Mouse (Mus musculus) kidney, adult 2 months (tissue): ENCODE results near the gene Upf2. TPM values are rescaled to one million over a fixed set of nuclear protein-coding genes. Genes with fewer than 3 reads are reported as not detected.

Experiments used
- DNase-seq: peaks from one replicate; pipeline ENCODE4 v3.0.0; 2021
- H3K27ac ChIP-seq: fragments of 200-500 bp; 2 replicates; pipeline ENCODE4 v1.5.1; 2012; ENCODE audit warnings: low read depth, low read length, control low read depth, inconsistent platforms; ENCODE audit not compliant: insufficient read depth
- H3K27me3 ChIP-seq: fragments of 200-500 bp; replicated peaks from 2 replicates; pipeline ENCODE4 v1.6.1; 2012; ENCODE audit warnings: mild to moderate bottlenecking, moderate library complexity, low read length, inconsistent platforms; ENCODE audit not compliant: control insufficient read depth, insufficient read depth
- H3K36me3 ChIP-seq: fragments of 200-500 bp; 2 replicates; pipeline ENCODE4 v1.6.1; 2012; ENCODE audit warnings: mild to moderate bottlenecking, moderate library complexity, low read length, inconsistent platforms; ENCODE audit not compliant: control insufficient read depth, insufficient read depth
- H3K4me1 ChIP-seq: fragments of 200-500 bp; 2 replicates; pipeline ENCODE4 v1.6.1; 2011; ENCODE audit warnings: low read length; ENCODE audit not compliant: control insufficient read depth, insufficient read depth
- H3K4me3 ChIP-seq: fragments of 200-500 bp; 2 replicates; pipeline ENCODE4 v1.5.1; 2011; ENCODE audit warnings: mild to moderate bottlenecking, low read depth, low read length, control low read depth; ENCODE audit not compliant: insufficient read depth
- CTCF ChIP-seq: fragments of 200-500 bp; conservative IDR thresholded peaks from 2 replicates; pipeline ENCODE4 v1.5.1; 2011; ENCODE audit warnings: low read depth, mild to moderate bottlenecking, control low read depth, low read length, moderate library complexity, mixed read lengths; ENCODE audit not compliant: insufficient read depth, insufficient read length
- POLR2A ChIP-seq: fragments of 200-500 bp; IDR thresholded peaks from one replicate; pipeline ENCODE4 v1.6.1; 2011; ENCODE audit warnings: low read depth, low read length, control low read depth
- WGBS: fragments of 180-500 bp; shearing (Covaris S2); methylation state at CpG from one replicate; pipeline ENCODE4 v1.1.7; 2018; 5-methylcytosine and 5-hydroxymethylcytosine counted together
- polyA plus RNA-seq: library from polyadenylated mRNA; depleted of rRNA; stranded (reverse); fragments of >200 nt; gene quantifications from 2 replicates; pipeline ENCODE4 v1.2.3, GENCODE M21; 2012; rRNA removed

The Upf2 gene
- polyA plus RNA-seq, 1 experiment = 4.3 TPM

- WGBS = 30% methylated on average over 51 of the region's 51 CpGs
- Histone ChIP-seq H3K36me3 (no peaks in the 10 kb centered on the region), H3K4me3 (no peak overlapping the region), H3K4me1 (no peaks in the 10 kb centered on the region), H3K27me3 (no peaks in the 10 kb centered on the region), H3K27ac (no peak overlapping the region)
- TF ChIP-seq CTCF (no peak), POLR2A (no peak)
- no peak for DNase-seq
Observed at GRCm38 (mm10) chr2:6100027-6100749, 148.9 kb downstream of the Upf2 start.

GRCm38 (mm10) chr2:6100755-6101154, 149.5 kb downstream of the Upf2 start:
- H3K27ac ChIP-seq = no peak overlapping the region
- H3K4me3 ChIP-seq = no peak overlapping the region
- no peaks in the 10 kb centered on the region for H3K4me1 ChIP-seq
- no peaks in the 10 kb centered on the region for H3K27me3 ChIP-seq
- TF ChIP-seq POLR2A (no peak), CTCF (no peak)
- H3K36me3 ChIP-seq = no peaks in the 10 kb centered on the region
- WGBS = 59% methylated on average over 20 of the region's 20 CpGs
- no peak for DNase-seq

- 90% methylated on average over 2 of the region's 2 CpGs for WGBS
- no peak for TF ChIP-seq CTCF
- no peak for TF ChIP-seq POLR2A
- no peaks in the 10 kb centered on the region for H3K27me3 ChIP-seq
- no peak overlapping the region for H3K4me3 ChIP-seq
- H3K36me3 ChIP-seq = no peaks in the 10 kb centered on the region
- no peak overlapping the region for H3K27ac ChIP-seq
- no peaks in the 10 kb centered on the region for H3K4me1 ChIP-seq
- no peak for DNase-seq
Observed at GRCm38 (mm10) chr2:6105437-6105836, 154.2 kb downstream of the Upf2 start.

Other genes with a start within 250 kb of the Upf2 start
- gene Camk1d, start 237.0 kb upstream of the Upf2 start, polyA plus RNA-seq = 0.80 and 1.0 TPM in 2 replicates
- 9.3 and 13.2 TPM in 2 replicates for gene Nudt5, start 106.5 kb upstream of the Upf2 start, polyA plus RNA-seq
- 71.5 and 74.7 TPM in 2 replicates for gene Cdc123, start 106.3 kb upstream of the Upf2 start, polyA plus RNA-seq
- 2.1 TPM in 2 replicates for gene Gm13199, start 88.5 kb upstream of the Upf2 start, polyA plus RNA-seq
- 23.3 and 26.7 TPM in 2 replicates for gene Sec61a2, start 56.0 kb upstream of the Upf2 start, polyA plus RNA-seq
- 25.2 and 27.0 TPM in 2 replicates for gene Dhtkd1, start 8.7 kb upstream of the Upf2 start, polyA plus RNA-seq
- gene Proser2, start 178.7 kb downstream of the Upf2 start, polyA plus RNA-seq = 7.8 and 7.9 TPM in 2 replicates